Mouse (Mus musculus) heart, embryonic 10.5 days (tissue): ENCODE measurements around the gene Herpud2. TPM values are rescaled to one million over a fixed set of nuclear protein-coding genes. Genes with fewer than 3 reads are reported as not detected.

ENCODE experiments used
- DNase-seq: peaks from one replicate; pipeline ENCODE4 v3.0.0-alpha.2; 2017; ENCODE audit warnings: low spot score
- H3K27ac ChIP-seq: fragments of 300-500 bp; sonication (generic); 2 replicates; pipeline ENCODE4 v1.5.1; 2016; ENCODE audit warnings: mild to moderate bottlenecking
- H3K27me3 ChIP-seq: fragments of 300-500 bp; sonication (generic); 2 replicates; pipeline ENCODE4 v1.6.1; 2016; ENCODE audit warnings: mild to moderate bottlenecking; ENCODE audit not compliant: poor library complexity, insufficient read depth, severe bottlenecking
- H3K36me3 ChIP-seq: fragments of 300-500 bp; sonication (generic); 2 replicates; pipeline ENCODE4 v1.6.1; 2016; ENCODE audit warnings: mild to moderate bottlenecking, moderate library complexity
- H3K4me1 ChIP-seq: fragments of 300-500 bp; sonication (generic); 2 replicates; pipeline ENCODE4 v1.6.1; 2016; ENCODE audit warnings: mild to moderate bottlenecking
- H3K4me3 ChIP-seq: fragments of 300-500 bp; sonication (generic); 2 replicates; pipeline ENCODE4 v1.5.1; 2016; ENCODE audit warnings: mild to moderate bottlenecking, moderate library complexity
- H3K9me3 ChIP-seq: fragments of 300-500 bp; sonication (generic); 2 replicates; pipeline ENCODE4 v1.6.1; 2016; ENCODE audit warnings: mild to moderate bottlenecking, moderate library complexity
- WGBS: fragments of 180-500 bp; shearing (Covaris S2); methylation state at CpG from one replicate; pipeline ENCODE4 v1.1.7; 2016; 5-methylcytosine and 5-hydroxymethylcytosine counted together
- polyA plus RNA-seq: library from polyadenylated mRNA; unstranded; fragments of >200 nt; fragmentation: Nextera tagmentation; extraction: Ambion mirVana; gene quantifications from 2 replicates; pipeline ENCODE4 v1.2.1, GENCODE M21; 2016

Herpud2 gene
- polyA plus RNA-seq, result 23.7 and 25.6 TPM in 2 replicates

DNA sequence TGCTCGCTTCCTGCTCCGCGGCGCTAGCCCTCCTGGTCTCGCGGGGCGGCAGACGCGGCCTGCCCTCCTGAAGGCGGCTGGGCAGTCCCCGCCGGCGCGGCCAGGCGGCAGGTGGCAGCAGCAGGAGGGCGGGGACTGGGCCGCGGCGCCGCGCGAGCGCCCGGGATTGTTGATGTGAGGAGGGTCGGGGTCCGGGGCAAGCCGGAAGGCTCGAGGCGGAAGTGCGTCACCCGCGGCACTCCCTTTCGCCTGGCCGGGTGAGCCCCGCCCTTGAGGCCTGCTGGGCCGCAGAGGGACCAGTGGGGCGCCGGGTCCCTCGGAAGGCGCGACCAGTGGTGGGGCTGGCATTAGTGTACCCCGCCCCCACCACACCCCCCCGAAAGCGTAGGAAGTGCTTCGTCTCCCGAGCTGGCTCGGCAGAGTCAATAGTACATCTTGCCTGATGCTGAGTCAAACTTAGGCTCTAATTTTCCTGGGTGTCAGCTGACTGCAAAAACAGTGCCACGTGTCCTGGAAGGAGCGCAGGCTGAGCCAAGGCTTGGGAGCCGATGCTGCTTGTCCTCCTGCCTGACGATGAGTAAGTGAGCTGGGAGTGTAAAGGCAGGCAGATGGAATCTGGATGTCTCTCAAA lies at the start of gene Herpud2:
Gene Herpud2 (minus strand): TSS at position 210 of the 631 bp plus-strand sequence.
- H3K4me1 ChIP-seq, result peaks cover 24% of the 10 kb centered on the region
- H3K4me3 ChIP-seq, result peak within 1 kb of the TSS; percentile 76
- H3K9me3 ChIP-seq, result no peaks in the 10 kb centered on the region
- H3K27ac ChIP-seq, result peak within 1 kb of the TSS; percentile 99
- peak; percentile 98 for DNase-seq
- H3K36me3 ChIP-seq, result no peaks in the 10 kb centered on the region
- H3K27me3 ChIP-seq, result no peaks in the 10 kb centered on the region
- under 1% methylated on average over 51 of the region's 51 CpGs for WGBS

DNA sequence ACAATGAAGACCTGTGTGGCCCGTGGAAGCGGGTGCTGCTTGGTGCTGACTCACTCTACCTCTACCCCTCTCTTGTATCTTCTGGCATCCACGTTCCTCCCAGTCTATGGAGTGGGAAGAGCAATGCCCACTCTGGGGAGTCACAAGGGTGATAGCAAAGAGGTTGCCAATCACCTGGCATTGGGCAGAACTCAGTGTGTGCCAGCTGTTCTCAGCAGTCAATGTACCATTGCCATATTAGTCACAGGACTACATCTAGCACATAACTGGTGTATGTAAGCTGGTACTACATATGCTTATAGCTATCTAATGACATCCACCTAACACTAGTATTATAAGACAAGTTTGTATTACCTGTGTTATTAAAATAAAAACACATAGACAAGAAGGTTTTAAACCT lies 49.4 kb upstream of the Herpud2 start:
- no peak overlapping the region for H3K4me3 ChIP-seq
- no peak for DNase-seq
- H3K4me1 ChIP-seq, result peaks cover 23% of the 10 kb centered on the region
- WGBS, result 72% methylated on average over 3 of the region's 3 CpGs
- peak overlapping the region; percentile 82 for H3K27ac ChIP-seq
- no peaks in the 10 kb centered on the region for H3K36me3 ChIP-seq
- H3K9me3 ChIP-seq, result no peaks in the 10 kb centered on the region
- H3K27me3 ChIP-seq, result no peaks in the 10 kb centered on the region

GRCm38 (mm10) chr9:25200148-25200547 lies 48.5 kb upstream of the Herpud2 start:
- DNase-seq, result no peak
- peak overlapping the region; percentile 82; the same call in 1 of the 2 replicates for H3K27ac ChIP-seq
- no peaks in the 10 kb centered on the region for H3K9me3 ChIP-seq
- no peak overlapping the region for H3K4me3 ChIP-seq
- H3K36me3 ChIP-seq, result no peaks in the 10 kb centered on the region
- H3K4me1 ChIP-seq, result peaks cover 23% of the 10 kb centered on the region
- 84% methylated on average over 3 of the region's 3 CpGs for WGBS
- H3K27me3 ChIP-seq, result no peaks in the 10 kb centered on the region

- 82% methylated on average over 5 of the region's 5 CpGs for WGBS
- peaks cover 15% of the 10 kb centered on the region for H3K4me1 ChIP-seq
- no peaks in the 10 kb centered on the region for H3K9me3 ChIP-seq
- no peak overlapping the region for H3K27ac ChIP-seq
- H3K27me3 ChIP-seq, result no peaks in the 10 kb centered on the region
- H3K36me3 ChIP-seq, result no peaks in the 10 kb centered on the region
- H3K4me3 ChIP-seq, result no peak overlapping the region
- no peak for DNase-seq
These were observed 45.1 kb upstream of the Herpud2 start for GRCm38 (mm10) chr9:25196746-25197145.

DNA sequence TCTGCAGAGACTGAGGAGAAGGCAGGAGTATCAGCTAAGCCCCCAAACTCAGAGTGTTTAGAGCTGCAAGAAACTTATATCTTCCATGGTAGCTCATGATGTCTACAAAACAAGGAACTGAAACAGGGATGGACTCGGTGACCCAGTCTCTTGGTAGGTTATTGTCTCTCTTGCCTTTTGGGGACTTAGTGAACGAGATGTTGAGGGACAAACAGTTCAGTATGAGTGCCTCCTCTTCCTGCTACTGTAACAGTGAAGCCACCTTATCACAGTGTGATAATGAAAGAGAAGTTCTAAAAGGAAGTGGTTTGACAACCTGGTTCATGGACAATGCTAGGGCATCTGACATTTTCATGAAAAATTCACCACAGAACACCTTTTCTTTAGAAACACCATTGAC lies 40.0 kb upstream of the Herpud2 start:
- peaks cover 3% of the 10 kb centered on the region; the same call in 1 of the 2 replicates for H3K4me1 ChIP-seq
- 62% methylated on average over 2 of the region's 2 CpGs for whole genome bisulfite sequencing
- no peaks in the 10 kb centered on the region for H3K36me3 ChIP-seq
- H3K27me3 ChIP-seq, result no peaks in the 10 kb centered on the region
- no peak overlapping the region for H3K27ac ChIP-seq
- no peaks in the 10 kb centered on the region for H3K9me3 ChIP-seq
- no peak overlapping the region for H3K4me3 ChIP-seq
- no peak for DNase-seq

DNA sequence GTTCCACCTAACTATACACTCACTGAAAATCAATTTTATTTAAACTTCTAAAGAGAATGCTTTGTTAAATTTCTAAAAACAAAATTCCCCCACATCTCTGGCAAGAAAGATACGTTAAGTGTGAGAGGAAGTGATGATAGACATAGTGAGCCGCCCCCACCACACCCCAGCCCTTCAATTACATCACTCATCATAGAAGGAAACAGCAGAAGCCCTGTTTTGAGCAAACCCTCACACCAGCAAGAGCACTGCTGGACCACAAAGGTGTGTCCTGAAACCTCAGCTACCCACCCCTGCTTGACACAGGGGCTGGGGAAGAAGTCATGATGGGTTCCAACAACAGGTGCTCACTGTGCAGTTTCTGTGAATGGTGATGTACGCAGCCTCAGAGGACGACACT lies 34.9 kb upstream of the Herpud2 start:
- H3K9me3 ChIP-seq, result no peaks in the 10 kb centered on the region
- no peak overlapping the region for H3K4me3 ChIP-seq
- peaks cover 3% of the 10 kb centered on the region; the same call in 1 of the 2 replicates for H3K4me1 ChIP-seq
- WGBS, result 76% methylated on average over 4 of the region's 4 CpGs
- H3K36me3 ChIP-seq, result no peaks in the 10 kb centered on the region
- no peak for DNase-seq
- no peaks in the 10 kb centered on the region for H3K27me3 ChIP-seq
- H3K27ac ChIP-seq, result no peak overlapping the region

- H3K9me3 ChIP-seq, result no peaks in the 10 kb centered on the region
- DNase-seq, result no peak
- no peak overlapping the region for H3K4me3 ChIP-seq
- no peaks in the 10 kb centered on the region for H3K27me3 ChIP-seq
- peaks cover 3% of the 10 kb centered on the region; the same call in 1 of the 2 replicates for H3K4me1 ChIP-seq
- H3K36me3 ChIP-seq, result no peaks in the 10 kb centered on the region
- H3K27ac ChIP-seq, result no peak overlapping the region
- 53% methylated on average over 7 of the region's 7 CpGs for WGBS
These were observed 34.2 kb upstream of the Herpud2 start for GRCm38 (mm10) chr9:25185854-25186253.

- Histone ChIP-seq H3K27ac (no peak overlapping the region), H3K9me3 (no peaks in the 10 kb centered on the region), H3K27me3 (no peaks in the 10 kb centered on the region), H3K4me1 (peaks cover 3% of the 10 kb centered on the region; the same call in 1 of the 2 replicates), H3K4me3 (no peak overlapping the region), H3K36me3 (no peaks in the 10 kb centered on the region)
- WGBS, result 90% methylated on average over 2 of the region's 2 CpGs
- DNase-seq, result no peak
These were observed 33.0 kb upstream of the Herpud2 start for GRCm38 (mm10) chr9:25184606-25185005.

GRCm38 (mm10) chr9:25178066-25178465 lies 26.4 kb upstream of the Herpud2 start:
- Histone ChIP-seq H3K4me1 (peaks cover 28% of the 10 kb centered on the region), H3K4me3 (no peak overlapping the region), H3K9me3 (no peaks in the 10 kb centered on the region), H3K36me3 (no peaks in the 10 kb centered on the region), H3K27ac (no peak overlapping the region), H3K27me3 (no peaks in the 10 kb centered on the region)
- DNase-seq, result no peak
- 84% methylated on average over 3 of the region's 3 CpGs for WGBS

GRCm38 (mm10) chr9:25177201-25177600 lies 25.6 kb upstream of the Herpud2 start:
- no peaks in the 10 kb centered on the region for H3K36me3 ChIP-seq
- no peaks in the 10 kb centered on the region for H3K9me3 ChIP-seq
- H3K27ac ChIP-seq, result no peak overlapping the region
- H3K4me3 ChIP-seq, result no peak overlapping the region
- no peak for DNase-seq
- H3K27me3 ChIP-seq, result no peaks in the 10 kb centered on the region
- WGBS, result 86% methylated on average over 5 of the region's 5 CpGs
- peaks cover 32% of the 10 kb centered on the region for H3K4me1 ChIP-seq

GRCm38 (mm10) chr9:25176562-25176961 lies 24.9 kb upstream of the Herpud2 start:
- WGBS, result 52% methylated on average over 1 of the region's 1 CpGs
- DNase-seq, result no peak
- no peaks in the 10 kb centered on the region for H3K36me3 ChIP-seq
- no peaks in the 10 kb centered on the region for H3K27me3 ChIP-seq
- no peaks in the 10 kb centered on the region for H3K9me3 ChIP-seq
- peaks cover 32% of the 10 kb centered on the region for H3K4me1 ChIP-seq
- H3K4me3 ChIP-seq, result no peak overlapping the region
- H3K27ac ChIP-seq, result peak overlapping the region; percentile 38; the same call in 1 of the 2 replicates

- 83% methylated on average over 6 of the region's 6 CpGs for WGBS
- Histone ChIP-seq H3K36me3 (no peaks in the 10 kb centered on the region), H3K27me3 (no peaks in the 10 kb centered on the region), H3K4me1 (peaks cover 32% of the 10 kb centered on the region), H3K27ac (peak overlapping the region; percentile 38; the same call in 1 of the 2 replicates), H3K9me3 (no peaks in the 10 kb centered on the region), H3K4me3 (no peak overlapping the region)
- no peak for DNase-seq
These were observed 24.4 kb upstream of the Herpud2 start for GRCm38 (mm10) chr9:25175978-25176377.

DNA sequence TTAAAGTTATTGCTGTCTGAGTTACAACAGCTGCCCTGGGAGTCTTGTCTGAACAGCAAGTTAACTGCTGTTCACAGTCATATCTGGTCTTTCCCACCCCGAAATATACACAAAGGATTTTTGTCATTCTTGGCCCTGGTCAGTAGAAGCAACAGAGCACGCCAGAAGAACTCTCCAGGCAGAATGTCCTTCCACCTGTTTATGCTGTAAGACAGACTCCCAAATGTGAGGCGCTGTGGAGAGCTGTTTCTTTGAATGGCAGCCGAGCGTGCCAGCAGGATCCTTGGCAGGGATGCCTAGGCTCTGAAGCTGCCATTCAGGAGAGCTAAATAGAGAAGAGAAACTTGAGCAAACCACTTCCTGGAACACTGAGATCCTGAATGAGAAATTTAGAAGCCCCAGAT lies 23.4 kb upstream of the Herpud2 start:
- H3K4me3 ChIP-seq, result no peak overlapping the region
- 46% methylated on average over 5 of the region's 5 CpGs for WGBS
- no peak for DNase-seq

DNA sequence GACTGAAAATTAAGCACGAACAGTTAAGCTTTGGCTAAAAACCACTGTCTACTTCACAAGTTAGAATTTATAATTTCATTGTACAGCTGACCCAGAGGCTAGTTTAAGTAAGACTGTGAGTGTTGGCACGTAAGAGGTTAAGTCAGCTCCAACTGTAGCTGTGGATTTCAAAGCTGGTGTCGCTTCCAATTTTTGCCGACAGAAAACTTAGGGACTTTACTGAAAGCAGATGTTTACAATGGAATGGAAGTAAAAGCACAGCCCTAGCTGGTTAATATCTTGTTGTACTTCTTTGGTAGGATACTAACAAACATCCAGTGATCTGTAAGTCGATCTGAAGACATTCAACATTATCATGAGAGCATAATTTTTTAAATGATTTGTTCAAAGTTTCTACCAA lies 23.0 kb upstream of the Herpud2 start:
- H3K4me1 ChIP-seq, result peaks cover 32% of the 10 kb centered on the region
- no peak for DNase-seq
- H3K36me3 ChIP-seq, result no peaks in the 10 kb centered on the region
- peak overlapping the region; percentile 54 for H3K27ac ChIP-seq
- H3K27me3 ChIP-seq, result no peaks in the 10 kb centered on the region
- H3K4me3 ChIP-seq, result no peak overlapping the region
- WGBS, result 49% methylated on average over 5 of the region's 5 CpGs
- H3K9me3 ChIP-seq, result no peaks in the 10 kb centered on the region

More for the DNA sequence above, 23.4 kb upstream of the Herpud2 start:
- Histone ChIP-seq H3K4me1 (peaks cover 32% of the 10 kb centered on the region), H3K9me3 (no peaks in the 10 kb centered on the region), H3K27me3 (no peaks in the 10 kb centered on the region), H3K27ac (peak overlapping the region; percentile 54), H3K36me3 (no peaks in the 10 kb centered on the region)
